Mouse (Mus musculus) left cerebral cortex, adult 18-20 months (tissue): Measurements from ENCODE around the gene Hamp. TPM values are rescaled to one million over a fixed set of nuclear protein-coding genes. Genes with fewer than 3 reads are reported as not detected.
"Not testable (repeated sequence)": the region's sequence is repeated elsewhere in the genome, so short reads cannot be mapped to it uniquely, and the experiment has no call there.

Experiments used
- DNase-seq, 2 experiments: peaks; one replicate each; pipeline ENCODE4 v3.0.0; 2021 to 2022; ENCODE audit warnings: low spot score in 2 of 2, mixed read lengths in 1 of 2
- total RNA-seq, 2 experiments: library from RNA; stranded (reverse); gene quantifications; 2 replicates each; pipeline ENCODE4 v1.2.3; 2021

Gene Hamp
- total RNA-seq, 2 experiments from 2014 or later: not detected

GRCm38 (mm10) chr7:30956756-30957366 is 13.0 kb upstream of the Hamp start, which contains the start of gene Usf2:
Gene Usf2, minus strand, starts transcription at chr7:30956803.
- DNase-seq: peak; percentile 81 to 86

- DNase-seq: no peak
These were observed 12.5 kb upstream of the Hamp start for GRCm38 (mm10) chr7:30956357-30956751.

GRCm38 (mm10) chr7:30955584-30956356 is 11.9 kb upstream of the Hamp start:
- DNase-seq: peak; percentile 73 to 85

- no peak for DNase-seq
These were observed 11.2 kb upstream of the Hamp start for GRCm38 (mm10) chr7:30954971-30955520.

- DNase-seq: no peak
These were observed 10.2 kb upstream of the Hamp start for GRCm38 (mm10) chr7:30954036-30954435.

- no peak for DNase-seq
These were observed 9.6 kb upstream of the Hamp start for GRCm38 (mm10) chr7:30953459-30953858.

GRCm38 (mm10) chr7:30952441-30953265 is 8.8 kb upstream of the Hamp start:
- DNase-seq: no peak

- not testable (repeated sequence) for DNase-seq
These were observed 6.1 kb upstream of the Hamp start for GRCm38 (mm10) chr7:30949902-30950301.

GRCm38 (mm10) chr7:30945876-30946275 is 2.0 kb upstream of the Hamp start:
- no peak for DNase-seq

- DNase-seq: not testable (repeated sequence)
These were observed 1.6 kb upstream of the Hamp start for GRCm38 (mm10) chr7:30945466-30945865.

GRCm38 (mm10) chr7:30944706-30945105 is 874 bp upstream of the Hamp start:
- DNase-seq: not testable (repeated sequence)

GRCm38 (mm10) chr7:30942365-30942764 is 1.5 kb downstream of the Hamp start:
- DNase-seq: not testable (repeated sequence)

GRCm38 (mm10) chr7:30940070-30940469 is 3.8 kb downstream of the Hamp start:
- DNase-seq: not testable (repeated sequence)

GRCm38 (mm10) chr7:30935422-30936099 is 8.3 kb downstream of the Hamp start:
- not testable (repeated sequence) for DNase-seq

- not testable (repeated sequence) for DNase-seq
These were observed 19.3 kb downstream of the Hamp start, which contains the start of gene Hamp2 for GRCm38 (mm10) chr7:30924581-30924980. Gene Hamp2, minus strand, starts transcription at chr7:30924681.

- no peak for DNase-seq
These were observed 19.8 kb downstream of the Hamp start for GRCm38 (mm10) chr7:30924071-30924470.

- DNase-seq: not testable (repeated sequence)
These were observed 21.3 kb downstream of the Hamp start for GRCm38 (mm10) chr7:30922490-30922889.

- DNase-seq: no peak
These were observed 23.6 kb downstream of the Hamp start for GRCm38 (mm10) chr7:30920217-30920616.

GRCm38 (mm10) chr7:30917219-30917618 is 26.6 kb downstream of the Hamp start:
- no peak for DNase-seq

- DNase-seq: peak in 1 of 2 experiments; percentile 9
These were observed 27.1 kb downstream of the Hamp start for GRCm38 (mm10) chr7:30916713-30917112.

- peak in 1 of 2 experiments; percentile 13 for DNase-seq
These were observed 29.1 kb downstream of the Hamp start, which contains the start of gene Mag for GRCm38 (mm10) chr7:30914732-30915131. Gene Mag, minus strand, starts transcription at chr7:30914873.
